Mouse (Mus musculus): ENCODE results near the gene Csrp3.

The Csrp3 gene

GRCm38 (mm10) chr7:48829177-48829910 is 18.5 kb downstream of the Csrp3 start:
- DNase-seq (ENCODE audit: low spot score) = no peak

- no peak for DNase-seq (ENCODE audit: low spot score)
These were observed 22.7 kb downstream of the Csrp3 start for GRCm38 (mm10) chr7:48825170-48825569.

GRCm38 (mm10) chr7:48824671-48825070 is 23.2 kb downstream of the Csrp3 start:
- DNase-seq (ENCODE audit: low spot score) = no peak

GRCm38 (mm10) chr7:48823621-48824020 is 24.2 kb downstream of the Csrp3 start:
- DNase-seq (ENCODE audit: low spot score) = no peak

GRCm38 (mm10) chr7:48821654-48822053 is 26.2 kb downstream of the Csrp3 start:
- no peak for DNase-seq (ENCODE audit: low spot score)

- no peak for DNase-seq (ENCODE audit: low spot score)
These were observed 34.2 kb downstream of the Csrp3 start for GRCm38 (mm10) chr7:48813594-48813993.

- no peak for DNase-seq (ENCODE audit: low spot score)
These were observed 35.5 kb downstream of the Csrp3 start for GRCm38 (mm10) chr7:48812358-48812757.

- DNase-seq (ENCODE audit: low spot score) = no peak
These were observed 37.2 kb downstream of the Csrp3 start for GRCm38 (mm10) chr7:48810652-48811051.

GRCm38 (mm10) chr7:48806587-48806986 is 41.2 kb downstream of the Csrp3 start:
- DNase-seq (ENCODE audit: low spot score) = no peak

GRCm38 (mm10) chr7:48803381-48803780 is 44.5 kb downstream of the Csrp3 start:
- no peak for DNase-seq (ENCODE audit: low spot score)

GRCm38 (mm10) chr7:48795130-48795529 is 52.7 kb downstream of the Csrp3 start:
- DNase-seq (ENCODE audit: low spot score) = no peak

GRCm38 (mm10) chr7:48791412-48791811 is 56.4 kb downstream of the Csrp3 start:
- no peak for DNase-seq (ENCODE audit: low spot score)

GRCm38 (mm10) chr7:48790117-48790516 is 57.7 kb downstream of the Csrp3 start:
- DNase-seq (ENCODE audit: low spot score) = no peak

GRCm38 (mm10) chr7:48788851-48789572 is 58.8 kb downstream of the Csrp3 start, which contains the start of gene Zdhhc13:
Gene Zdhhc13 (plus strand): TSS chr7:48789003.
- peak; percentile 96 for DNase-seq (ENCODE audit: low spot score)

GRCm38 (mm10) chr7:48788348-48788747 is 59.5 kb downstream of the Csrp3 start:
- DNase-seq (ENCODE audit: low spot score) = peak; percentile 48

GRCm38 (mm10) chr7:48784773-48785523 is 62.9 kb downstream of the Csrp3 start:
- no peak for DNase-seq (ENCODE audit: low spot score)

- DNase-seq (ENCODE audit: low spot score) = no peak
These were observed 65.4 kb downstream of the Csrp3 start for GRCm38 (mm10) chr7:48782432-48782831.
